Mouse (Mus musculus): ENCODE measurements around the gene Tube1. TPM values are rescaled to one million over a fixed set of nuclear protein-coding genes. Genes with fewer than 3 reads are reported as not detected.

The Tube1 gene
- polyA plus RNA-seq, 1 experiment from 2014 or later = 2.8 TPM

- peak; percentile 84 for DNase-seq (ENCODE audit: low spot score)
- Histone ChIP-seq H3K4me2 (replicated peaks; ENCODE audit: low read depth) (0 out of 2 replicates have a peak overlapping the region, but pooled peaks have one; percentile 17), H3K4me3 (ENCODE audit: low read depth, low read length) (no peak overlapping the region), H3K36me3 (ENCODE audit: control insufficient read depth, insufficient read depth, low read length) (no peaks in the 10 kb centered on the region), H3K27ac (replicated peaks) (no peak overlapping the region), H3K27me3 (ENCODE audit: control insufficient read depth, insufficient read depth, low read length) (no peaks in the 10 kb centered on the region), H3K9ac (ENCODE audit: low read length) (no peak overlapping the region), H3K9me3 (ENCODE audit: control insufficient read depth, low read length) (no peaks in the 10 kb centered on the region), H3K4me1 (replicated peaks; ENCODE audit: control insufficient read depth, insufficient read depth) (no peaks in the 10 kb centered on the region)
- TF ChIP-seq EP300 (optimal IDR thresholded peaks at IDR 0.05) (no peak), CTCF (IDR thresholded peaks at IDR 0.05; ENCODE audit: low read depth) (peak; percentile 90)
- 13% methylated on average over 8 of the region's 8 CpGs for WGBS
- peak; percentile 14; the same call in 1 of the 2 replicates for ATAC-seq (ENCODE audit: low FRiP score, low TSS enrichment)
Measured at GRCm38 (mm10) chr10:39170181-39170580, 36.4 kb downstream of the Tube1 start.

GRCm38 (mm10) chr10:39170706-39171105, 36.9 kb downstream of the Tube1 start:
- no peak overlapping the region for H3K27ac ChIP-seq (replicated peaks)
- DNase-seq (ENCODE audit: low spot score) (no peak), ATAC-seq (ENCODE audit: low FRiP score, low TSS enrichment) (no peak)
- no peaks in the 10 kb centered on the region for H3K36me3 ChIP-seq (ENCODE audit: control insufficient read depth, insufficient read depth, low read length)
- no peak overlapping the region; the same call in 1 of the 2 replicates for H3K4me2 ChIP-seq (replicated peaks; ENCODE audit: low read depth)
- H3K9ac ChIP-seq (ENCODE audit: low read length) = no peak overlapping the region
- no peak overlapping the region for H3K4me3 ChIP-seq (ENCODE audit: low read depth, low read length)
- H3K27me3 ChIP-seq (ENCODE audit: control insufficient read depth, insufficient read depth, low read length) = no peaks in the 10 kb centered on the region
- 12% methylated on average over 6 of the region's 6 CpGs for WGBS
- no peak for TF ChIP-seq EP300 (optimal IDR thresholded peaks at IDR 0.05)
- TF ChIP-seq CTCF (IDR thresholded peaks at IDR 0.05; ENCODE audit: low read depth) = no peak
- no peaks in the 10 kb centered on the region for H3K9me3 ChIP-seq (ENCODE audit: control insufficient read depth, low read length)
- no peaks in the 10 kb centered on the region for H3K4me1 ChIP-seq (replicated peaks; ENCODE audit: control insufficient read depth, insufficient read depth)

GRCm38 (mm10) chr10:39171134-39171533, 37.4 kb downstream of the Tube1 start:
- TF ChIP-seq CTCF (IDR thresholded peaks at IDR 0.05; ENCODE audit: low read depth) (peak; percentile 99), EP300 (optimal IDR thresholded peaks at IDR 0.05) (no peak)
- H3K9ac ChIP-seq (ENCODE audit: low read length) = peak overlapping the region; percentile 47; the same call in 1 of the 2 replicates
- H3K4me3 ChIP-seq (ENCODE audit: low read depth, low read length) = peak overlapping the region; percentile 44
- H3K4me2 ChIP-seq (replicated peaks; ENCODE audit: low read depth) = peak overlapping the region; percentile 66
- ATAC-seq (ENCODE audit: low FRiP score, low TSS enrichment) (peak; percentile 92), DNase-seq (ENCODE audit: low spot score) (peak; percentile 89)
- H3K27me3 ChIP-seq (ENCODE audit: control insufficient read depth, insufficient read depth, low read length) = no peaks in the 10 kb centered on the region
- no peaks in the 10 kb centered on the region for H3K9me3 ChIP-seq (ENCODE audit: control insufficient read depth, low read length)
- H3K4me1 ChIP-seq (replicated peaks; ENCODE audit: control insufficient read depth, insufficient read depth) = no peaks in the 10 kb centered on the region
- peak overlapping the region; percentile 61; the same call in 1 of the 2 replicates for H3K27ac ChIP-seq (replicated peaks)
- WGBS = under 1% methylated on average over 19 of the region's 19 CpGs
- no peaks in the 10 kb centered on the region for H3K36me3 ChIP-seq (ENCODE audit: control insufficient read depth, insufficient read depth, low read length)

DNA sequence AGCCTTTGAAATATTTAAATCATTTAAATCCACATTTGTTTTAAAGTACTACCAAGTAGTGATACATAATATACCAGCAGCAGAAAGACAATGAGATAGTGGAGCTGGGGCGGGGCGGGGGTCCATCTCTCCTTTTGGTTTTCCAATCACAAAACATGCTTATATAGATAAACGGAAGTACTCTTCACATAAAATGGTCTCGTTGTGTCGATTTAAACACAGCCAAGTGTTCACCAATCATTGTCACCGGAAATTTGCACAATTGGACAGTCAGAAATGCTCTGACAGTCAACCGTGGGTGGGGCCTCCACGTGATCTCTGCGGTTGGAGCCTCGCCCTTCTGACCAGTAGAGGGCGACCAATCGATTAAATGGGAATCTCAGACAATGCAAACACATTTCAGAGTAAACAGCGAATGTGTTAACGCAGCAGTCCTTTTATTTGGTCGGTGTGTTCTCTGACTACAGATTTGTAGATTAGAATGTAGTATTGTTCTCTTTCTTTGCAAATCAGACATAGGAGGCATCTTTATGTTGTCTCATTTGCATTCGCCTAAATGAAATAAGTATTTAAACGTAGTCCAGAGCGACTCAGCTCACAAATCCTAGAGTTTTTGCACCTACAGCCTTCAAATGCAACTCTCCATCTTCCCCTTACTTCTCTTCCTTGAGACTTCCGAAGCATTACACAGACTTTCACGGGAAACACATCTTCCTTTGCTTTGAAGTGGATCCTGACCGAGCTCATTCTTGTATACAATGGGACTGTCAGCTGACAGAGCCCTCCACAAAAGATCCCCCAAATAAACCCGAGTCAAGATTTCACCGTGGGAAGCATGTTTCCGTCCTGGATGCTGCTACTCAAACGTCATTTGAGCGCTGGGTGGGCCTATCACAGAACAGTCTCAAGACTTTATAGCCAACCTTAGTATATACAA, 38.1 kb downstream of the Tube1 start:
- 14% methylated on average over 26 of the region's 26 CpGs for WGBS
- ATAC-seq (ENCODE audit: low FRiP score, low TSS enrichment) (peak; percentile 74), DNase-seq (ENCODE audit: low spot score) (peak; percentile 83)
- H3K4me1 ChIP-seq (replicated peaks; ENCODE audit: control insufficient read depth, insufficient read depth) = no peaks in the 10 kb centered on the region
- peak overlapping the region; percentile 61; the same call in 1 of the 2 replicates for H3K27ac ChIP-seq (replicated peaks)
- no peaks in the 10 kb centered on the region for H3K36me3 ChIP-seq (ENCODE audit: control insufficient read depth, insufficient read depth, low read length)
- no peaks in the 10 kb centered on the region for H3K9me3 ChIP-seq (ENCODE audit: control insufficient read depth, low read length)
- H3K4me2 ChIP-seq (replicated peaks; ENCODE audit: low read depth) = peak overlapping the region; percentile 66
- peak overlapping the region; percentile 47; the same call in 1 of the 2 replicates for H3K9ac ChIP-seq (ENCODE audit: low read length)
- TF ChIP-seq CTCF (IDR thresholded peaks at IDR 0.05; ENCODE audit: low read depth) = peak; percentile 85
- TF ChIP-seq EP300 (optimal IDR thresholded peaks at IDR 0.05) = no peak
- H3K4me3 ChIP-seq (ENCODE audit: low read depth, low read length) = peak overlapping the region; percentile 44
- H3K27me3 ChIP-seq (ENCODE audit: control insufficient read depth, insufficient read depth, low read length) = no peaks in the 10 kb centered on the region

DNA sequence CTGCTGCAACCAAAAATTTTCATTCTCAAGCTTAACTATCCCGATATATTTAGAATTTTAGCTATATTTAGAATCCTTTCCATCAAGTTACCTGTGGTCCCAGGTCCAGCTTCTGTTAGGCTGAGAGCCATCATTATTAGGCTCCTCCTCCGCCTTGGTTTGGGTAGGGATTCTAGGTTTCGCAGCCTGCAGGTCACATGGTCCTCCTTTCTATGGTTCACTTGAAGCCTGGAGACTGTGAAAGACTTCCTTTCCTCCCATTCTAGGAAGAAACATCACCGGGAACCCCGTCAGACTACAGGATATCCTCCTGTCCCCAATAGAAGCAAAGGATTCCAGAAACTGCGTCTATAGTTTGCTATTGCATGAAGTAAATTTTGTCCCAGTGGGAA, 38.8 kb downstream of the Tube1 start:
- TF ChIP-seq EP300 (optimal IDR thresholded peaks at IDR 0.05) (no peak), CTCF (IDR thresholded peaks at IDR 0.05; ENCODE audit: low read depth) (no peak)
- H3K27ac ChIP-seq (replicated peaks) = peak overlapping the region; percentile 31; the same call in 1 of the 2 replicates
- H3K9me3 ChIP-seq (ENCODE audit: control insufficient read depth, low read length) = no peaks in the 10 kb centered on the region
- H3K36me3 ChIP-seq (ENCODE audit: control insufficient read depth, insufficient read depth, low read length) = no peaks in the 10 kb centered on the region
- no peak overlapping the region for H3K4me3 ChIP-seq (ENCODE audit: low read depth, low read length)
- no peak overlapping the region for H3K9ac ChIP-seq (ENCODE audit: low read length)
- H3K4me2 ChIP-seq (replicated peaks; ENCODE audit: low read depth) = peak overlapping the region; percentile 32; the same call in 1 of the 2 replicates
- WGBS = 71% methylated on average over 6 of the region's 6 CpGs
- ATAC-seq (ENCODE audit: low FRiP score, low TSS enrichment) = no peak
- no peak for DNase-seq (ENCODE audit: low spot score)
- H3K27me3 ChIP-seq (ENCODE audit: control insufficient read depth, insufficient read depth, low read length) = no peaks in the 10 kb centered on the region
- no peaks in the 10 kb centered on the region for H3K4me1 ChIP-seq (replicated peaks; ENCODE audit: control insufficient read depth, insufficient read depth)
